Mouse (Mus musculus): ENCODE measurements around the gene Plp2. TPM values are rescaled to one million over a fixed set of nuclear protein-coding genes. Genes with fewer than 3 reads are reported as not detected.

Gene Plp2
- polyA plus RNA-seq, 1 experiment from 2014 or later = 79.5 TPM

DNA sequence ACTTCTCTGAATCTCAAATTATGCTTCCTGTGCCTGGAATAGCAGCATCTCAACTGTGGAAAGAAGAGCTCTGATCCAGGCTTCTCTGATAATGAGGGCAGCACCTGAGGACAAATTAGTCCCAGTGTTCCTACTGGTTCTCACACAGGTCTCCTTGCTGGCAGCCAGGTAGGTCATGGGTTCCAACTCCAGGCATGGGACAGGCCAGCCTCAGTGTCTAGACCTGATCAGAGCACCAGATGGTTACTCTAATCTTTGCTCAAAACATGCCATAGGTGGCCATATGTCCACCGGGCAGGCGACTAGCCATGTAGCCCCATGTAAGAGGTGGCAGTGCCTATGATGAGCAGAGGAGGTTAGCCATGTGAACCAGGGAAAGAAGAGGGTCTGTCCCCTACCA, 17.1 kb upstream of the Plp2 start:
- no peaks in the 10 kb centered on the region; the same call in 1 of the 2 replicates for H3K27me3 ChIP-seq (replicated peaks; ENCODE audit: control insufficient read depth, insufficient read depth, low read length)
- no peak overlapping the region for H3K4me2 ChIP-seq
- no peak overlapping the region for H3K27ac ChIP-seq (ENCODE audit: low read depth, low read length)
- no peaks in the 10 kb centered on the region for H3K36me3 ChIP-seq (ENCODE audit: control insufficient read depth, insufficient read depth, low read length)
- no peaks in the 10 kb centered on the region for H3K4me1 ChIP-seq (replicated peaks; ENCODE audit: control insufficient read depth, insufficient read depth, low read length)
- H3K9ac ChIP-seq (ENCODE audit: low read depth, low read length) = no peak overlapping the region
- ATAC-seq (replicated peaks; ENCODE audit: low FRiP score) (no peak), DNase-seq (ENCODE audit: low spot score) (no peak)
- WGBS = 82% methylated on average over 2 of the region's 2 CpGs
- no peaks in the 10 kb centered on the region for H3K9me3 ChIP-seq (ENCODE audit: control insufficient read depth, low read length)
- H3K4me3 ChIP-seq (ENCODE audit: low read depth, low read length) = no peak overlapping the region

DNA sequence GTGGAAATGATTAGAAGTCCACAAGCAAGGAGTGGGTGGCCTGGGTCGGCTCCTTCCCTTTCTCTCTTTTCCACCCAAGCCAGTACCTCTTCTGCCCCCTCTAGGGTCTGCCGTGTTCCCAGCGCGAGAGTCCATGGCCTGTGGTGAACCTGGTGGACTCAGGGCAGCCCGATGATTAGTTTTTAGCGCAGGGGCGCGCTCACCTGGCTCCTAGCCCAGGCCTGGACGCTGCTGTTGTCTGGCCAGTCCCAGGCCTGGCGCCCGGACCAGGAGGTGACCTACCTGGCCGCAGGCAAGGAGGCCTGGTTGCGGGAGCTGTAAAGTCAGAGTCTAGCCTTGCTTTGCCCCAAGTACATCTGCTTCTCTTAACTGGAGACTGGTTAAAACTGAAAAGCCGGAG, 9.7 kb upstream of the Plp2 start, which contains the start of gene Magix:
Magix (minus strand) TSS at position 388 of the 400 bp plus-strand sequence.
- H3K27ac ChIP-seq (ENCODE audit: low read depth, low read length) = no peak within 1 kb of the TSS
- ATAC-seq (replicated peaks; ENCODE audit: low FRiP score) = no peak
- DNase-seq (ENCODE audit: low spot score) = no peak
- H3K9me3 ChIP-seq (ENCODE audit: control insufficient read depth, low read length) = no peaks in the 10 kb centered on the region
- peak within 1 kb of the TSS; percentile 61 for H3K4me2 ChIP-seq
- H3K27me3 ChIP-seq (replicated peaks; ENCODE audit: control insufficient read depth, insufficient read depth, low read length) = no peaks in the 10 kb centered on the region
- H3K36me3 ChIP-seq (ENCODE audit: control insufficient read depth, insufficient read depth, low read length) = no peaks in the 10 kb centered on the region
- H3K9ac ChIP-seq (ENCODE audit: low read depth, low read length) = no peak within 1 kb of the TSS
- H3K4me3 ChIP-seq (ENCODE audit: low read depth, low read length) = peak within 1 kb of the TSS; percentile 29
- WGBS = 70% methylated on average over 14 of the region's 14 CpGs
- H3K4me1 ChIP-seq (replicated peaks; ENCODE audit: control insufficient read depth, insufficient read depth, low read length) = no peaks in the 10 kb centered on the region

DNA sequence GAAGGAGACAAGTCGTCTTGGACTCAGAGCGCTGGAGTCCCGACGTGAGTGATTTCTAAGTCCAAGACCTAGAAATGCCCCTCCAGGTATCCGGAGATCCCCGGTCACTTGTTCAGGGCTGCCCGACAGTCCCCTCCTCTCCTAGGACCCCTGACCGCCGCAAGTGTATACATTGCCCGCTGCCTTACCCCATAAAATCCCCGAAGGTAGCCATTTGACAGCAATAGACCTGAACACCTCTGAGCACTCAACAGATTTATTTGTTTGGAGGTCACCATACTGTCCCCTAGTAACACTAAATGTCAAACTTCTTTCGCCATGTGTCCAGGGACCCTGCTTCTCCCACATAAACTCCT, 8.8 kb upstream of the Plp2 start:
- Histone ChIP-seq H3K27ac (ENCODE audit: low read depth, low read length) (no peak overlapping the region), H3K4me2 (peak overlapping the region; percentile 61), H3K4me3 (ENCODE audit: low read depth, low read length) (peak overlapping the region; percentile 29), H3K9me3 (ENCODE audit: control insufficient read depth, low read length) (no peaks in the 10 kb centered on the region), H3K36me3 (ENCODE audit: control insufficient read depth, insufficient read depth, low read length) (no peaks in the 10 kb centered on the region), H3K27me3 (replicated peaks; ENCODE audit: control insufficient read depth, insufficient read depth, low read length) (no peaks in the 10 kb centered on the region), H3K9ac (ENCODE audit: low read depth, low read length) (no peak overlapping the region), H3K4me1 (replicated peaks; ENCODE audit: control insufficient read depth, insufficient read depth, low read length) (no peaks in the 10 kb centered on the region)
- no peak for ATAC-seq (replicated peaks; ENCODE audit: low FRiP score)
- DNase-seq (ENCODE audit: low spot score) = no peak
- 30% methylated on average over 12 of the region's 12 CpGs for WGBS

GRCm38 (mm10) chrX:7679405-7680056, 8.3 kb upstream of the Plp2 start:
- Histone ChIP-seq H3K27me3 (replicated peaks; ENCODE audit: control insufficient read depth, insufficient read depth, low read length) (no peaks in the 10 kb centered on the region), H3K4me2 (peak overlapping the region; percentile 61), H3K9ac (ENCODE audit: low read depth, low read length) (no peak overlapping the region), H3K9me3 (ENCODE audit: control insufficient read depth, low read length) (no peaks in the 10 kb centered on the region), H3K4me1 (replicated peaks; ENCODE audit: control insufficient read depth, insufficient read depth, low read length) (no peaks in the 10 kb centered on the region), H3K27ac (ENCODE audit: low read depth, low read length) (no peak overlapping the region), H3K36me3 (ENCODE audit: control insufficient read depth, insufficient read depth, low read length) (no peaks in the 10 kb centered on the region), H3K4me3 (ENCODE audit: low read depth, low read length) (peak overlapping the region; percentile 29)
- WGBS = 13% methylated on average over 27 of the region's 27 CpGs
- DNase-seq (ENCODE audit: low spot score) (peak; percentile 81), ATAC-seq (replicated peaks; ENCODE audit: low FRiP score) (peak; percentile 92)

GRCm38 (mm10) chrX:7678986-7679385, 7.8 kb upstream of the Plp2 start:
- Histone ChIP-seq H3K9me3 (ENCODE audit: control insufficient read depth, low read length) (no peaks in the 10 kb centered on the region), H3K4me2 (no peak overlapping the region), H3K9ac (ENCODE audit: low read depth, low read length) (no peak overlapping the region), H3K4me1 (replicated peaks; ENCODE audit: control insufficient read depth, insufficient read depth, low read length) (no peaks in the 10 kb centered on the region), H3K27me3 (replicated peaks; ENCODE audit: control insufficient read depth, insufficient read depth, low read length) (no peaks in the 10 kb centered on the region), H3K27ac (ENCODE audit: low read depth, low read length) (no peak overlapping the region), H3K4me3 (ENCODE audit: low read depth, low read length) (no peak overlapping the region), H3K36me3 (ENCODE audit: control insufficient read depth, insufficient read depth, low read length) (no peaks in the 10 kb centered on the region)
- DNase-seq (ENCODE audit: low spot score) (no peak), ATAC-seq (replicated peaks; ENCODE audit: low FRiP score) (no peak)
- WGBS = 41% methylated on average over 3 of the region's 3 CpGs

DNA sequence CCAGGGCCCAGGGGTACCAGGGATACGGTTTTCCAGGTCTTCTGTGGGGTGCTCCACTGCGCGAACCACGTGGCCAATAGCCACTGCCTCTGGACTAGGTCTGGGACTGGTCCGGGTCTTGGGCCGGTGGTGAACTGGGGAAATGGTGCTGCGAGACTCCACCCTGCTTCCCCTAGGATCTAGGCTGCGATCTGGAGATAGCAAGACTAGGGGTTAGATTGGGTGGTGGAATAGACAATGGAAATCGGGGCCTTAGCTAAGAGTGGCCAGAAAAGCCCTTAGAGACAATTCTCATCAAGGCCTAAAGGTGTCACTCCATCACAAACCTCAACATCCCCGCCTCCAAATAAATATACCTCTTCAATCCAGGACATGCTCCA, 3.8 kb upstream of the Plp2 start:
- 25% methylated on average over 10 of the region's 10 CpGs for WGBS
- Histone ChIP-seq H3K4me1 (replicated peaks; ENCODE audit: control insufficient read depth, insufficient read depth, low read length) (no peaks in the 10 kb centered on the region; the same call in 1 of the 2 replicates), H3K9me3 (ENCODE audit: control insufficient read depth, low read length) (no peaks in the 10 kb centered on the region), H3K4me2 (peak overlapping the region; percentile 66), H3K36me3 (ENCODE audit: control insufficient read depth, insufficient read depth, low read length) (no peaks in the 10 kb centered on the region), H3K4me3 (ENCODE audit: low read depth, low read length) (peak overlapping the region; percentile 34), H3K9ac (ENCODE audit: low read depth, low read length) (peak overlapping the region; percentile 53), H3K27ac (ENCODE audit: low read depth, low read length) (no peak overlapping the region), H3K27me3 (replicated peaks; ENCODE audit: control insufficient read depth, insufficient read depth, low read length) (no peaks in the 10 kb centered on the region)
- ATAC-seq (replicated peaks; ENCODE audit: low FRiP score) (peak; percentile 7; the same call in 1 of the 2 replicates), DNase-seq (ENCODE audit: low spot score) (no peak)

GRCm38 (mm10) chrX:7674284-7675000, 3.3 kb upstream of the Plp2 start:
- no peaks in the 10 kb centered on the region for H3K27me3 ChIP-seq (replicated peaks; ENCODE audit: control insufficient read depth, insufficient read depth, low read length)
- peak; percentile 45 for DNase-seq (ENCODE audit: low spot score)
- peak overlapping the region; percentile 32; the same call in 1 of the 2 replicates for H3K27ac ChIP-seq (ENCODE audit: low read depth, low read length)
- H3K4me3 ChIP-seq (ENCODE audit: low read depth, low read length) = peak overlapping the region; percentile 34
- H3K9me3 ChIP-seq (ENCODE audit: control insufficient read depth, low read length) = no peaks in the 10 kb centered on the region
- 17% methylated on average over 28 of the region's 28 CpGs for WGBS
- peak overlapping the region; percentile 53 for H3K9ac ChIP-seq (ENCODE audit: low read depth, low read length)
- no peaks in the 10 kb centered on the region for H3K36me3 ChIP-seq (ENCODE audit: control insufficient read depth, insufficient read depth, low read length)
- peak overlapping the region; percentile 66 for H3K4me2 ChIP-seq
- ATAC-seq (replicated peaks; ENCODE audit: low FRiP score) = peak; percentile 29
- H3K4me1 ChIP-seq (replicated peaks; ENCODE audit: control insufficient read depth, insufficient read depth, low read length) = no peaks in the 10 kb centered on the region; the same call in 1 of the 2 replicates

DNA sequence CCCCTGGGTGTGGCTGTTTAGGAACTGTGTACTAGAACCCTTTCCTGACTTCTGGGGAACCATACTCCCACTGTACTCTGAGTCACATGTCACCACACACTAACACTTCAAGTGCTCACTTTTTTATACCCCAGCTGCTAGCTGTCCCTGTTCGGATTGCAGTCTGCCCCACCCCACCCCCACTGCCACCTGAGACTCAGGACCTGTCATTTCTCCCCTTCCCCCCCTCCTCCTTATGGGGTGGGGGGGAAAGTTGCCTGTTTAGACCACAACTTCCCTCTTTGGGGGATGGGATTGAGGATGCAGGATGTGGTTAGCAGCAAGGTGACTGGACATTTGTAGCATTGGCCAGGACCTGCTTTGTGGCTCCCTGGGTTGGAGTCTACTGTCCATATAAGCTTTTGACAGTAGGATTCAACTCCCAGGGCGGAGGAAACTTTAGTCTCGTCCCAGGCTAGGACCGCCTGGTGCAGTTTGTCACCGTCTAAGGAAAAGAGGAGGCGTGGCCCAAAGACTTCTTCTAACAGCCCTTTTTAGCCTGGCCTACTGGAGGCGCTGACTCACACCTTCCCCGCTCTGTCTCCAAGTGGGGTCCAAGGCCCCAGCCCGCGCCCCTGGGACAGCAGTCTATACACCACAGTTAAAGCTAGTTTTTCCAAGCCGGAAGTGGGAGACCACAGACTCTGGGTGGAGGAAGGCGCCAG, 2.5 kb upstream of the Plp2 start:
- H3K36me3 ChIP-seq (ENCODE audit: control insufficient read depth, insufficient read depth, low read length) = no peaks in the 10 kb centered on the region
- H3K4me2 ChIP-seq = peak overlapping the region; percentile 66
- H3K4me3 ChIP-seq (ENCODE audit: low read depth, low read length) = peak overlapping the region; percentile 34; the same call in 1 of the 2 replicates
- ATAC-seq (replicated peaks; ENCODE audit: low FRiP score) = no peak; the same call in 1 of the 2 replicates
- H3K4me1 ChIP-seq (replicated peaks; ENCODE audit: control insufficient read depth, insufficient read depth, low read length) = no peaks in the 10 kb centered on the region; the same call in 1 of the 2 replicates
- no peaks in the 10 kb centered on the region for H3K27me3 ChIP-seq (replicated peaks; ENCODE audit: control insufficient read depth, insufficient read depth, low read length)
- WGBS = 28% methylated on average over 12 of the region's 12 CpGs
- peak overlapping the region; percentile 19; the same call in 1 of the 2 replicates for H3K27ac ChIP-seq (ENCODE audit: low read depth, low read length)
- H3K9ac ChIP-seq (ENCODE audit: low read depth, low read length) = no peak overlapping the region; the same call in 1 of the 2 replicates
- no peak for DNase-seq (ENCODE audit: low spot score)
- no peaks in the 10 kb centered on the region for H3K9me3 ChIP-seq (ENCODE audit: control insufficient read depth, low read length)

Measured in liver, embryonic 11.5 days (tissue).